Mouse (Mus musculus) retina, adult 2 months (tissue): ENCODE measurements around the gene Tmcc2.
A peak's percentile ranks its signal among the peaks of the same experiment; 100 is the strongest.
"Not testable (repeated sequence)": the region's sequence is repeated elsewhere in the genome, so short reads cannot be mapped to it uniquely, and the experiment has no call there.

Source experiments
- DNase-seq: peaks from one replicate; pipeline ENCODE4 v3.0.0-alpha.2; 2012; ENCODE audit warnings: low read depth, low spot score

Tmcc2 gene

DNA sequence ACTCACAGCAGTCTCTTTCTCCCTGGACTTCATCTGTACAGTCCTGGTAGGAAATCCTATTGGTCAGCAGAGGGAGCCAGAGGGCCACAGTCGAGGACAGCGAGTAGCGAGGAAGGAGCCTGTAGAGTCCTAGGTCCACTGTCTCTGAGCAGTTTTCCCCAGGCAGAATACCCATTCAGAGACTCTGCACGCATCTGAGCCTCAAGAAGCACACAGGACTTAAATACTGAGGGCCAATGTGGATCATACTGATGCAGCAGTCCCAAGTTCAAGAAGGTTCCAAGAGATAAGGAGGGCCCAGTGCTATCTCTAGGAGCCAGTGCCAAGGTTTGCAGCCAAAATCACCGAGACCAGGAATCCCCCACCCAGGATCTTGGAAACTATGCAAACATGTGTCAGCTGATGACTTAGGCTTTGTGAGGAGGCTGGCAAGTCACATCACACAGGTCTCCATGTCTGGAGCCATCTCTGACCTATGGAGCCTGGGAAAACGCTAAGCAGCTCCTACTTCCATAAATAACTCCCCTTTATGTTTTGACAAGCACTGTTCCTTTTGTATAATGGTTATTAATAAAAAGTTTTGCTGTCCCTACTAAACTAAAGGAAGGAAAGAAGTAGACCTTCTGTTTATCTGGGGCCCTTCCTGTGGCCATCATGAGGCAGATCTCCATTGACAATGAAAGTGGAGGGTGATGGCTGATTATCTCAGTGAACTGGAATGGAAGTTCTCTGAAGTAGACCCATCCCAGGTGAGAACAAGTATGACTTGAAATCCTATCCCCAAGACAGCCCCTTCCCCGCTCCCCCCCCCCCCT lies 23.2 kb downstream of the Tmcc2 start:
- DNase-seq: peak; percentile 80

DNA sequence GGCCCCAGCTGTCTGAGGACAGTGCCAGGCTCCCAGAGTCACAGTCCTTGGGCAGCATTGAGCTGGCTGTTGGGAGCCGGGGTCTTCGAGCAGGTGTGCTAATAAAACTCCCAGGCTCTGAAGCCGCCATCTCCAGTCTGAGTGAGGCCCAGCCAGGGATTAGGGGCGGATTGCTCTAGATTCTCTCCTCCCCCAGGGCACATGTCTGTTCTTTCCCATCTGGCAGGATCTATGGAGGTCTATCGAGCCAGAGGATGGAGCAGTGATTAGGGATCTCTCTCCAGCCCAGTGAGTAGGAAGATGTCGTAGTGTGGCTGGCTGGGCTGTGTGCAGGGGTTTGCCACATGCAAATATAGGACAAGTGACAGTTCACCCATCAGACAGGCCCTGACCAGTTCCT lies 24.1 kb downstream of the Tmcc2 start:
- DNase-seq: peak; percentile 69

DNA sequence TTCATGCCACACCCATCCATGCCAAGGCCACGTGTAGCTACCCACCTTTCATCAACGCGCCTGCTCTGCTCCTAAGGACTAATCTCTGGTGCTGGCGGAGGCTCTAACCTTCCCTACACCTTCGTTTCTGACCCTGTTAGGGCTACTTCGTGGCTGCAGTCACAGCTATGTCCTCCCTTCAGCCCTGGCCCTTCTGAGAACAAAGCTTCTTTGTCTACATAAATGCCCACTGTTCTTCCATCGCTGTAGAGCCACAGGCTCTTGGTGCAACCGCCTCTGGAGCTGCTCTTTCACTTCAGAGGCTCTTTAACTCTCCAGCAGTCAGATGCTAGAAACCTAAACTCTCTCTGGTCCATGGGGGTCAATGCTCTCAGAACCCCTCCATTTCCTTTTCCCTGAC lies 24.8 kb downstream of the Tmcc2 start:
- no peak for DNase-seq

DNA sequence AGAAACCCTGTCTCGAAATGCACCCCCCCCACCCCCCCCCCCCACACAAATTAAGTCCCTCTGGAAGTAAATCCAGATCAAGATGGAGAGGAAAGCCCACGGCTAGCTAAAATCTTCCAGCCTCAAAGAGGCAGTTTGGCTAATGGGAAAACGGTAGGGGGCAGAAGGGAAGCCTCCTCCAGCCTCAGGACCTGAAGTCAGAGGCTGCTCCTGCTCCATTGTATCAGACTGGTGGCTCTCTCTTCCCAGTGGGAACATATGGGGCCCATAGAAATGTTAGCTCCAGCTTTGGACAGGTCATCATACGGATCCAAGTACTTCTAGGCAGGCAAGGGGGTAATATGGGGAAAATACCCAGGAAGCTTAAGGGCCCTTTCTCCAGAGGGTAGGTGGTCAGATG lies 25.4 kb downstream of the Tmcc2 start:
- DNase-seq: no peak

- no peak for DNase-seq
These were observed 26.1 kb downstream of the Tmcc2 start for GRCm38 (mm10) chr1:132364896-132365557.

- no peak for DNase-seq
These were observed 26.7 kb downstream of the Tmcc2 start for GRCm38 (mm10) chr1:132364388-132364787.

- no peak for DNase-seq
These were observed 29.1 kb downstream of the Tmcc2 start for GRCm38 (mm10) chr1:132361959-132362358.

DNA sequence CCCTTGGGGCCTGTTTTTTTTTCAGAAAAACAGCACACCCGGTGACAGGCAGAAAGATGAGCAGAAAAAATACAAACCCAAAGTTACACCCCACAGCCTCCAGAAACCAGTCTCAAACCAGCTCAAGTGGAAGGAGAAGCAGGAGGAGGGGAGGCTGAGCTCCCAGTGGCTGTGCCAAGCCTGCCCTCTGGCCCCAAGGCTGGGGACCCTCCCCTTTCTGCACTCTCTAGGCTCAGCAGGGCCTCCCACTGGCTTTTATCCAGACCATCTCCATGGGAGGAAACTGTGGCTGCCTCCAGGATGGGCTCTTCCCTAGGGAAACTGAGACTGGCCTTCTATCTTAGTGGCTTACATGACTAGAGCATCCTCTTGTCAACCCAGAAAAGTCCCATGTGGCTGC lies 34.2 kb downstream of the Tmcc2 start:
- DNase-seq: no peak

- DNase-seq: peak; percentile 67
These were observed 35.2 kb downstream of the Tmcc2 start for GRCm38 (mm10) chr1:132355841-132356242.

DNA sequence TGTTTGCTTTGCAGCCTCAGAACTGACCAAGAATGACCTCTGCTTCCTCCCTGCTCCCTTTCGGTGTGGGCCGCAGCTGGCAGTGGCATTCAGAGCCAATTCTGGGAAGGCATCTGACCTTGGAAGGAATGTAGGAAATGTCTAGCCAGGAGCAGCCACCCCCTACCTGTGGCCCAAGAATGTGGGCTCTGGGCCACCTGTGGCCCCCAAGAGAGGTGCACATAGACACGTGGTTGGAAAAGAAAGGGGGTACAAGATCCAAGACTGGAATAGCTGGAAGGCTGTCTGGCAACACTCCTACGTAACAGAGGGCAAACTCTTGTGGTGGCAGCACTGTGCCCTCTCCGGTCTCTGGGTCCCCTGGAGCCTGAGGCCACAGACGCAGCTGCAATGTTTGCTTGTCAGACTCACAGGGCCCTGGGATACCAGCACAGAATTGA lies 35.9 kb downstream of the Tmcc2 start:
- no peak for DNase-seq

DNA sequence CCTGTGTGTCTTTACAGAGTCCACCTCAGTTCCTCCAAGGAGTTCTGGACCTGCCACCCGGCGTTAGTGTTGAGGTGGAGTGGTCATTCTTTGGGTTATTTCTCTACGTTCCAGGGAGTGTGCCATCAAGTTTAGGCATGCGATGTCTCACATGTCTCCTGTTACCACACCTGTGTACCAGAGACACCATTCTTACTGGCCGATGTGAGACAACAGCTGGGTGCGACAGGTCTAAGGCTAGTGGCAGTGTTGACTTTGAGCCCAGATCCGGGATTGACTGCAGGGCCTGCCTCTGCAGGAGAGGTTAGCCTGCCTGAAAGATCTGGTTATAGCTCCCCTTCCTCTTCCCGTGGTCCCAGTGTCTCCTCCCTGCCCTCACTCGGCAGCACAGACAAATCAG lies 36.8 kb downstream of the Tmcc2 start:
- no peak for DNase-seq

- no peak for DNase-seq
These were observed 37.7 kb downstream of the Tmcc2 start for GRCm38 (mm10) chr1:132353389-132353788.

DNA sequence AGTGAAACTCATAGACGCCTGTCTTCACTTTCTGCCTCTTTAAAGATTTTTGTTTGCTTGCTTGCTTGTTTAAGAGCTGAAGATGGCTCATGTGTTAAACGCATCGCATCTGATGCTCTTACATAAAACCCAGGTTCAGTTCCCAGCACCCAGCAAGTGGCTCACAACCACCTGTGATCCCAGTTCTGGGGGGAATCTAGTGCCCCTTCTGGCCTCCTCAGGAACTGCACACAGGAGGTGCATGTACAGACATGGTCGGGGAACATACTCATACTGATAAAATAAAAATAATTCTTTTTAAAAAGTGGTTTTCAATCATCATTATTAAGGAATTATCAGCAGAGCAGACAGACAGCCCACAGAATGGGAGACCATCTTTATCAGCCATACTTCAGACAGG lies 40.0 kb downstream of the Tmcc2 start:
- no peak for DNase-seq

DNA sequence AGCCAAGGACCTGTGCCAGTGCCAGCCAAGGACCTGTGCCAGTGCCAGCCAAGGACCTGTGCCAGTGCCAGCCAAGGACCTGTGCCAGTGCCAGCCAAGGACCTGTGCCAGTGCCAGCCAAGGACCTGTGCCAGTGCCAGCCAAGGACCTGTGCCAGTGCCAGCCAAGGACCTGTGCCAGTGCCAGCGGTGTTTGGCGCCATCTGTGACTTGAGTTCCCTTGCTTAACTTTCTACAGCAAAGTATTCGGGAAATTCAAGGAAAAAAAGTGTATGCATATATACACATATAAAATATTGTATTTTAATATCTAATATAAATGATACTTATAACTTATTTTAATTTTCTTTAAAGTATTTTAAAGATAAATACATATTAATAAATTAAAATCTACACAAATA lies 41.5 kb downstream of the Tmcc2 start:
- not testable (repeated sequence) for DNase-seq

DNA sequence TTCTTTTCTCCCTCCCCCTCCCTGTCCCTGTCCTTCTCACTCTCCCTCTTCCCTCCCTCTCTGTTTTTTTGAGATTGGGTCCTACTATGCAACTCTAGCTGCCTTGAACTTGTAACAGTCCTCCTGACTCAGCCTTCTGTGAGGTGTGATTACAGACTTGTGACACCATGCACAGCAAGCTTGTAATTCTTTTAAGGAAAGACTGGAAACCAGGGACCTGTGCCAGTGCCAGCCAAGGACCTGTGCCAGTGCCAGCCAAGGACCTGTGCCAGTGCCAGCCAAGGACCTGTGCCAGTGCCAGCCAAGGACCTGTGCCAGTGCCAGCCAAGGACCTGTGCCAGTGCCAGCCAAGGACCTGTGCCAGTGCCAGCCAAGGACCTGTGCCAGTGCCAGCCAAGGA lies 42.0 kb downstream of the Tmcc2 start:
- DNase-seq: not testable (repeated sequence)

DNA sequence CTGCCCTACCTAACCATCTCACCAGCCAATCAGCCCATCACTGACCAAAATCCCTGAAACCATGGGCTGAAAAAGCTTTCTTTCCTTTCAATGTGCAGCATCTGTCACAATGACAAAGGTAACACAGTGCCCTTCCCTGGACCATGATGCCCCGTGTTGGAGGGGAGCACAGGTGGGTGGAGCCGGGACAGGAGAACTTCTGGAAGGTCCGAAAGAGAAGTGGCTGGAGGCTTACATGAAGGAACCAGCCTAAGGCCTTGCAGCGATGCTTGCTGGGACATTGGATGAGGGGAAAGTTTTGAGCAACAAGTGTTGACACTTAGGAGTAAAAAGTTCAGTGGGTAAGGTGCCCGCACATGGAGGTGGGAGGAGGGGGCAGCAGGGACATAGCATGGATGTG lies 42.7 kb downstream of the Tmcc2 start:
- no peak for DNase-seq

DNA sequence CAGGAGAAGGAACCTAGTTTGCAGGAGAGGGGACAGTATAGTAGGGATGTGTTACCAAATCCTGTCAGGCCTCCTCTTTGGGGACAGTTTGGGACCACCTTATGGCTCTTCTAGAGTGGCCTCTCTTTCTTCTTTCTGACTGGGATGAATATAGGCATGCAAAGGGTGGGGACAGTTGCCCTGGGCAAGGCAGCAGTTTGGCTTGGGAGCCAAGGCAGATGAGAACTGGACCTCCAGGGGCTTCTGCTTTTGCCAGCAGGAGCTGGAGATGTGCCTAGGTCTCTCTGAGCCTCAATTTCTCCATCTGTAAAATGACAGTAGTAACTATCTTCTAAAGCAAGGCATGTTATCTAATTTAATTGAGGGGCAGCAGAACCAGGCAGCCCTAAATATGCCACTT lies 44.1 kb downstream of the Tmcc2 start:
- DNase-seq: no peak

DNA sequence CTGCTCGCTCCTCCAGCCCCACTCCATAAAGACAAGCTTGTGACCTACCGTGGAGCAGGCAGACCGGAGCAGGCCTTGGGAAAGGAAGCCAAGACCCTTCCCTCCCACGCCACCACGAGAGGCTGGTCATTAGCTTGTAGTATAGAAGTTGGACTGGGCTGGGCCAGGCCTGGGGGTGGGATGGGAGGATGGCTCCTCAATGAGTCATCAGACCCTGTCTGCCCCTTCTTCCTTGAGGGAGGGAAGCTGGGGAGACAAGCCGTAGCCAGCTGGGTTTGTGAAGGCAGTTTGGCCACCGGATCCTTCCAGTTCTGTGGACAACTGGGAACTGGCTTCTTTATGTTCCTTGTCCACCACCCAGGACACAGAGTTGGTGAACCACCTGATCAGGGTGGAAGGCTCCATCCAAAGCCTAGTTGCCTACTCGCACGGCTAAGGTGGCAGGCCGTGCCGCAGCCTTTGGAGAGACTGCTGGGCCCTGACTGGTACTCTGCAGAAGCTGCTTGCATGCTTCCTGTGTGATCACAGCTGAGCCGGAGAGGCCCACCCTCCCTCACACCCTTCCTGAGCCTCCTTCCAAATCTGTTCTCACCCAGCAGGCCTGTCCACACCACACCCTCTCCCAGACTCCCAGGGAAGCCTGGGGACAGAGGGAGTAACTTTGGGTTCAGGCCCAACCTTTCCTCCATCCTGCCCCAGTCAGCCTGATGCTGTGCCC lies 44.8 kb downstream of the Tmcc2 start:
- DNase-seq: no peak

GRCm38 (mm10) chr1:132345514-132345913 lies 45.6 kb downstream of the Tmcc2 start:
- DNase-seq: no peak

- no peak for DNase-seq
These were observed 47.4 kb downstream of the Tmcc2 start for GRCm38 (mm10) chr1:132343656-132344055.

DNA sequence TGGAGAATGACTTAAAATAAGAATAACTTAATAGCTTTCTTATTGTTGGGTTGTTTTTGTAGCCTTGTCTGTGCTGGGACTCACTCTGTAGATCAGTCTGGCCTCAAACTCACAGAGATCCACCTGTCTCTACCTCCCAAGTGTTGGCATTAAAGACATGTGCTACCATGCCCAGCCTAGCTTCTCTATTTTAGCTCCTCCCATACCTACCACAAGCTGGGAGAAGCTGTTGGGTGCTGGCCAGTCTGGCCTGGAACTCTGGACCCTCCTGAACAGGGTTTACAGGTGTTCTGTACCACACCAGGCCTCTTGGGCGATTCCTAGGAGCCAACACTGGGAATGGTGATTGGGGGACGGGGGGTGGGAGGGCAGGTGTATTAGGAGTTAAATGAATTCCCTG lies 47.9 kb downstream of the Tmcc2 start:
- DNase-seq: no peak

DNA sequence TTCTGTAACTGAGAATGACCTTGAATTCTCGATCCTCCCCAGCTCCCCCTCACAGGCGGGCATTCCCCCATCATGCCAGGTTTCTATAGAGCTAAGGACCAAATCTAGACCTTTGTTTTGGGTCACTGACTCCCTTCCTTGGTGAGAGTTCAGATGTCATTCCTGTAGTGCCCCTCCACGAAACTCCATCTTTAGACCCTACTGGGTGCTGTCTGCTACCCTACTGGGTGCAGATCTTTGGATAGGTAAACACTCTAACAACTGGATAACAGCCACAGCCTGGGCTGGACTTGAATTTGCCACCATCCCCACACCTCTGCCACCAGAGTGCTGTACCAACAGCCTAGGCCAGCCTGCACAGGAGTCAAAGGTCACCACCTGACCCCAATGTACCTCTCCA lies 48.6 kb downstream of the Tmcc2 start:
- DNase-seq: no peak
